Mouse (Mus musculus) lung, adult 2 months (tissue): ENCODE measurements around the gene Dpp6.

Experiments
- CTCF ChIP-seq: fragments of 200-500 bp; IDR thresholded peaks from 2 replicates; pipeline ENCODE4 v1.5.1; 2011; ENCODE audit warnings: mild to moderate bottlenecking, low read length, control low read depth; ENCODE audit not compliant: insufficient read depth
- POLR2A ChIP-seq: fragments of 200-500 bp; IDR thresholded peaks from 2 replicates; pipeline ENCODE4 v1.6.1; 2011; ENCODE audit warnings: low read depth, mild to moderate bottlenecking, control low read depth, low read length, borderline replicate concordance; ENCODE audit errors: extremely low read depth

- no peak for TF ChIP-seq POLR2A
- TF ChIP-seq CTCF = no peak
These were observed 553.8 kb downstream of the Dpp6 start for GRCm38 (mm10) chr5:27370814-27371213.
